In genomic region chr19:56342006-56342405, GRCm38 (mm10) we compare ENCODE assay signal across 10 mouse cellular contexts. TPM values are rescaled to one million over a fixed set of nuclear protein-coding genes. Genes with fewer than 3 reads are reported as not detected.
DNase-seq lines count a peak whose midpoint lies in the region; ATAC-seq and TF ChIP-seq lines count a peak whose summit lies in the region.
"Had no signal": no experiment of that assay in that cellular context is flagged by ENCODE, and none has a peak within 500 bp of the region (broad histone marks: within the 10 kb centered on the region; RNA-seq: fewer than 3 reads in every experiment).

No protein-coding gene starts in this region.

- H3K27me3 ChIP-seq in embryonic facial prominence, embryonic 14.5 days (replicated peaks; ENCODE audit: control insufficient read depth, insufficient read depth, low read length) = no peaks in the 10 kb centered on the region; the same call in 1 of the 2 replicates
- H3K27me3 ChIP-seq in embryonic facial prominence, embryonic 10.5 days (replicated peaks; ENCODE audit: low read depth, poor library complexity, severe bottlenecking) = peaks cover 28% of the 10 kb centered on the region
- H3K27me3 ChIP-seq in midbrain, postnatal 0 days (ENCODE audit: insufficient read depth, low read length) = no peaks in the 10 kb centered on the region
- no peaks in the 10 kb centered on the region; the same call in 1 of the 2 replicates for H3K27me3 ChIP-seq in midbrain, embryonic 11.5 days (ENCODE audit: control insufficient read depth, insufficient read depth, low read length)
- H3K27me3 ChIP-seq in forebrain, embryonic 13.5 days = peaks cover 5% of the 10 kb centered on the region; the same call in 1 of the 2 replicates
- H3K27me3 ChIP-seq: limb, embryonic 12.5 days had no signal

- H3K4me2 ChIP-seq in embryonic facial prominence, embryonic 14.5 days (ENCODE audit: low read depth, low read length) = no peak overlapping the region
- H3K4me2 ChIP-seq in midbrain, postnatal 0 days (ENCODE audit: low read depth, low read length, poor library complexity, severe bottlenecking) = no peak overlapping the region
- no peak overlapping the region for H3K4me2 ChIP-seq in midbrain, embryonic 11.5 days
- no peak overlapping the region for H3K4me2 ChIP-seq in forebrain, embryonic 13.5 days
- H3K4me2 ChIP-seq: limb, embryonic 12.5 days; neural tube, embryonic 12.5 days had no signal

- intact Hi-C loops in heart, postnatal 10 days (cut with DNase I) = no loop called here

- H3K9me3 ChIP-seq in embryonic facial prominence, embryonic 14.5 days (ENCODE audit: control insufficient read depth, low read length) = no peaks in the 10 kb centered on the region
- no peaks in the 10 kb centered on the region for H3K9me3 ChIP-seq in embryonic facial prominence, embryonic 10.5 days
- H3K9me3 ChIP-seq in midbrain, postnatal 0 days (ENCODE audit: low read length) = no peaks in the 10 kb centered on the region
- no peaks in the 10 kb centered on the region for H3K9me3 ChIP-seq in midbrain, embryonic 11.5 days (ENCODE audit: control insufficient read depth, low read length)
- H3K9me3 ChIP-seq in forebrain, embryonic 13.5 days (replicated peaks) = no peaks in the 10 kb centered on the region
- H3K9me3 ChIP-seq: limb, embryonic 12.5 days; neural tube, embryonic 12.5 days had no signal

- no peak overlapping the region for H3K27ac ChIP-seq in embryonic facial prominence, embryonic 14.5 days (replicated peaks; ENCODE audit: low read depth, low read length)
- no peak overlapping the region for H3K27ac ChIP-seq in embryonic facial prominence, embryonic 10.5 days (replicated peaks)
- H3K27ac ChIP-seq in midbrain, postnatal 0 days (ENCODE audit: low read depth, low read length) = no peak overlapping the region
- no peak overlapping the region for H3K27ac ChIP-seq in midbrain, embryonic 11.5 days (ENCODE audit: low read depth, low read length)
- no peak overlapping the region for H3K27ac ChIP-seq in forebrain, embryonic 13.5 days
- H3K27ac ChIP-seq: limb, embryonic 12.5 days; neural tube, embryonic 12.5 days had no signal

- no peak overlapping the region for H3K9ac ChIP-seq in embryonic facial prominence, embryonic 14.5 days (ENCODE audit: low read depth, low read length)
- no peak overlapping the region for H3K9ac ChIP-seq in midbrain, postnatal 0 days (replicated peaks; ENCODE audit: low read length, poor library complexity, severe bottlenecking)
- no peak overlapping the region for H3K9ac ChIP-seq in midbrain, embryonic 11.5 days (ENCODE audit: low read length)
- no peak overlapping the region for H3K9ac ChIP-seq in forebrain, embryonic 13.5 days
- H3K9ac ChIP-seq: limb, embryonic 12.5 days; neural tube, embryonic 12.5 days had no signal

- no peaks in the 10 kb centered on the region for H3K4me1 ChIP-seq in embryonic facial prominence, embryonic 14.5 days (ENCODE audit: control insufficient read depth, insufficient read depth, low read length)
- H3K4me1 ChIP-seq in embryonic facial prominence, embryonic 10.5 days = peaks cover 16% of the 10 kb centered on the region
- H3K4me1 ChIP-seq in midbrain, postnatal 0 days (ENCODE audit: insufficient read depth, low read length) = no peaks in the 10 kb centered on the region
- H3K4me1 ChIP-seq in midbrain, embryonic 11.5 days (ENCODE audit: control insufficient read depth, insufficient read depth, low read length) = peaks cover 9% of the 10 kb centered on the region
- H3K4me1 ChIP-seq in forebrain, embryonic 13.5 days = peaks cover 28% of the 10 kb centered on the region

- no peaks in the 10 kb centered on the region for H3K36me3 ChIP-seq in embryonic facial prominence, embryonic 14.5 days (ENCODE audit: control insufficient read depth, insufficient read depth, low read length)
- no peaks in the 10 kb centered on the region for H3K36me3 ChIP-seq in embryonic facial prominence, embryonic 10.5 days (replicated peaks)
- no peaks in the 10 kb centered on the region for H3K36me3 ChIP-seq in midbrain, postnatal 0 days (ENCODE audit: insufficient read depth, low read length)
- no peaks in the 10 kb centered on the region for H3K36me3 ChIP-seq in midbrain, embryonic 11.5 days (ENCODE audit: control insufficient read depth, insufficient read depth, low read length)
- no peaks in the 10 kb centered on the region for H3K36me3 ChIP-seq in forebrain, embryonic 13.5 days (ENCODE audit: poor library complexity, severe bottlenecking)
- H3K36me3 ChIP-seq: limb, embryonic 12.5 days; neural tube, embryonic 12.5 days had no signal

- no peak overlapping the region for H3K4me3 ChIP-seq in embryonic facial prominence, embryonic 14.5 days (ENCODE audit: low read depth, low read length)
- H3K4me3 ChIP-seq in embryonic facial prominence, embryonic 10.5 days = no peak overlapping the region
- no peak overlapping the region for H3K4me3 ChIP-seq in midbrain, postnatal 0 days (ENCODE audit: low read depth, low read length)
- no peak overlapping the region for H3K4me3 ChIP-seq in midbrain, embryonic 11.5 days (ENCODE audit: low read depth, low read length)
- H3K4me3 ChIP-seq in forebrain, embryonic 13.5 days = no peak overlapping the region
- H3K4me3 ChIP-seq: limb, embryonic 12.5 days; neural tube, embryonic 12.5 days had no signal

- ATAC-seq in embryonic facial prominence, embryonic 14.5 days (ENCODE audit: low read depth) = no peak
- ATAC-seq in midbrain, postnatal 0 days (ENCODE audit: low FRiP score) = 0 out of 2 replicates have a peak, but pooled peaks have one; percentile 42
- no peak for ATAC-seq in midbrain, embryonic 11.5 days (ENCODE audit: low FRiP score)
- no peak for ATAC-seq in forebrain, embryonic 13.5 days

- 69% methylated on average over 8 of the region's 8 CpGs for WGBS in embryonic facial prominence, embryonic 14.5 days
- 89% methylated on average over 8 of the region's 8 CpGs for WGBS in embryonic facial prominence, embryonic 10.5 days
- WGBS in midbrain, postnatal 0 days = 75% methylated on average over 8 of the region's 8 CpGs
- 94% methylated on average over 8 of the region's 8 CpGs for WGBS in midbrain, embryonic 11.5 days
- 71% methylated on average over 8 of the region's 8 CpGs for WGBS in forebrain, embryonic 13.5 days

- no peak for TF ChIP-seq CTCF in midbrain, postnatal 0 days (IDR thresholded peaks at IDR 0.05)

- peak; percentile 61 for DNase-seq in embryonic facial prominence, embryonic 14.5 days (ENCODE audit: low spot score)
- DNase-seq in embryonic facial prominence, embryonic 10.5 days (ENCODE audit: low spot score) = no peak
- DNase-seq in midbrain, postnatal 0 days (ENCODE audit: low spot score) = peak; percentile 85
- no peak for DNase-seq in midbrain, embryonic 11.5 days (ENCODE audit: low spot score, missing footprints)
- peak; percentile 76 to 80 for DNase-seq in heart, postnatal 10 days
- peak; percentile 87 for DNase-seq in testis, postnatal 10 days (ENCODE audit: low spot score)
- no peak for DNase-seq in layer of hippocampus, adult 9-11 months

RNA-seq across cellular contexts. Expression of gene Nrap, which starts 47.8 kb away (rescaled TPM):
- polyA plus RNA-seq in embryonic facial prominence, embryonic 14.5 days (2014; fragmentation: Nextera tagmentation; extraction: Ambion mirVana) = 6.3 and 9.6 TPM in 2 replicates
- 0.07 and 0.11 TPM in 2 replicates for polyA plus RNA-seq in embryonic facial prominence, embryonic 10.5 days (2016; fragmentation: Nextera tagmentation; extraction: Ambion mirVana)
- 0.57 and 0.99 TPM in 2 replicates for total RNA-seq in midbrain, postnatal 0 days (2014; rRNA removed)
- 0.69 and 0.80 TPM in 2 replicates for polyA plus RNA-seq in midbrain, postnatal 0 days (2015; fragmentation: Nextera tagmentation; extraction: Ambion mirVana)
- 0.16 and 0.29 TPM in 2 replicates for polyA plus RNA-seq in midbrain, embryonic 11.5 days (2014; fragmentation: Nextera tagmentation; extraction: Ambion mirVana)
- 100 to 1,000 TPM; 290 to 325 TPM for total RNA-seq in heart, postnatal 10 days (2021)
- 0.26 and 0.30 TPM in 2 replicates for polyA plus RNA-seq in forebrain, embryonic 13.5 days (2015; fragmentation: Nextera tagmentation; extraction: Ambion mirVana)

RNA-seq across cellular contexts. Expression of gene Casp7, which starts 54.9 kb away (rescaled TPM):
- polyA plus RNA-seq in embryonic facial prominence, embryonic 14.5 days (2014; fragmentation: Nextera tagmentation; extraction: Ambion mirVana) = 21.5 and 21.7 TPM in 2 replicates
- polyA plus RNA-seq in embryonic facial prominence, embryonic 10.5 days (2016; fragmentation: Nextera tagmentation; extraction: Ambion mirVana) = 15.9 and 17.8 TPM in 2 replicates
- 25.2 and 25.9 TPM in 2 replicates for total RNA-seq in midbrain, postnatal 0 days (2014; rRNA removed)
- 34.5 and 39.2 TPM in 2 replicates for polyA plus RNA-seq in midbrain, postnatal 0 days (2015; fragmentation: Nextera tagmentation; extraction: Ambion mirVana)
- polyA plus RNA-seq in midbrain, embryonic 11.5 days (2014; fragmentation: Nextera tagmentation; extraction: Ambion mirVana) = 13.9 and 20.3 TPM in 2 replicates
- total RNA-seq in heart, postnatal 10 days (2021) = 10 to 100 TPM; 20.7 to 23.8 TPM
- 13.7 and 18.3 TPM in 2 replicates for polyA plus RNA-seq in forebrain, embryonic 13.5 days (2015; fragmentation: Nextera tagmentation; extraction: Ambion mirVana)

RNA-seq across cellular contexts. Expression of gene Habp2, which starts 55.1 kb away (rescaled TPM):
- 0.26 and 0.54 TPM in 2 replicates for polyA plus RNA-seq in embryonic facial prominence, embryonic 14.5 days (2014; fragmentation: Nextera tagmentation; extraction: Ambion mirVana)
- polyA plus RNA-seq in embryonic facial prominence, embryonic 10.5 days (2016; fragmentation: Nextera tagmentation; extraction: Ambion mirVana) = not detected in 2 replicates
- not detected in 2 replicates for total RNA-seq in midbrain, postnatal 0 days (2014; rRNA removed)
- polyA plus RNA-seq in midbrain, postnatal 0 days (2015; fragmentation: Nextera tagmentation; extraction: Ambion mirVana) = 0.06 and 0.12 TPM in 2 replicates
- polyA plus RNA-seq in midbrain, embryonic 11.5 days (2014; fragmentation: Nextera tagmentation; extraction: Ambion mirVana) = not detected in 2 replicates
- total RNA-seq in heart, postnatal 10 days (2021) = not detected
- 0.10 TPM in 1 of 2 replicates, not detected in the other for polyA plus RNA-seq in forebrain, embryonic 13.5 days (2015; fragmentation: Nextera tagmentation; extraction: Ambion mirVana)
- polyA plus RNA-seq: limb, embryonic 12.5 days; neural tube, embryonic 12.5 days had no signal

Comparison
In these comparisons a context has a peak if more than half of its experiments do, and no peak if none do; other contexts are left out.
1. DNase-seq: peak in embryonic facial prominence, embryonic 14.5 days (single experiment), midbrain, postnatal 0 days (single experiment), heart, postnatal 10 days (2 of 2) and testis, postnatal 10 days (single experiment); none in embryonic facial prominence, embryonic 10.5 days (single experiment), midbrain, embryonic 11.5 days (single experiment) and layer of hippocampus, adult 9-11 months (single experiment).